Mouse (Mus musculus) erythroid progenitor cell, adult 5-6 weeks (primary cell): ENCODE measurements around the gene Arntl. TPM values are rescaled to one million over a fixed set of nuclear protein-coding genes. Genes with fewer than 3 reads are reported as not detected.
A peak's percentile ranks its signal among the peaks of the same experiment; 100 is the strongest.

ENCODE experiments used
- ATAC-seq: replicated peaks from 2 replicates; pipeline ENCODE4 v1.8.0; 2016; ENCODE audit warnings: moderate number of reproducible peaks, mild to moderate bottlenecking, moderate TSS enrichment, inconsistent platforms; ENCODE audit not compliant: poor library complexity, low FRiP score, severe bottlenecking
- total RNA-seq, 2 experiments: library from RNA; stranded (forward) in 1 of 2; stranded (reverse) in 1 of 2; fragments of 150-400 nt in 1 of 2; fragments of 186-747, 209-891 nt in 1 of 2; gene quantifications; 2 replicates each; pipeline versions ENCODE4 v1.2.3 to v1.2.4; 2015 to 2017; ENCODE audit warnings: low replicate concordance in 2 of 2

Gene Arntl
- total RNA-seq, 2 experiments from 2014 or later = 5.4 to 12.6 TPM

DNA sequence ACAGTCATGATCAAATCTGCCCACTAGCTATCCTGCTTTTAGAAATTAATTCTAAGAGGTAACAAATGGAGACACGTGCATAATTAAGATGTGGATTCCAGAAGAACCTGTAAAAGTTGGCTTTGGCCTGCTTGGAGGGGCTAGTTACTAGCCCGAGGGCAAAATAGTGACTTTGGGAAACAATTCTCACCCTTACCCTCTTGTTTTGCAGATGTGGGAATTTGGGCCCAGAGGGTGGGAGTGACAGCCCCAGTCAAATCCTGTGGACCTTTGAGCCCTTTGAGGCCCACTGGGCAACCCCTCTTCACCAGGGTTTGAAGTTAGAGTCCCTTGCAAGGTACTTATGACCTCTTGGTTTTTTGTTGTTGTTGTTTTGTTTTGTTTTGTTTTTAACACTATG, 72.0 kb downstream of the Arntl start:
- no peak for ATAC-seq

DNA sequence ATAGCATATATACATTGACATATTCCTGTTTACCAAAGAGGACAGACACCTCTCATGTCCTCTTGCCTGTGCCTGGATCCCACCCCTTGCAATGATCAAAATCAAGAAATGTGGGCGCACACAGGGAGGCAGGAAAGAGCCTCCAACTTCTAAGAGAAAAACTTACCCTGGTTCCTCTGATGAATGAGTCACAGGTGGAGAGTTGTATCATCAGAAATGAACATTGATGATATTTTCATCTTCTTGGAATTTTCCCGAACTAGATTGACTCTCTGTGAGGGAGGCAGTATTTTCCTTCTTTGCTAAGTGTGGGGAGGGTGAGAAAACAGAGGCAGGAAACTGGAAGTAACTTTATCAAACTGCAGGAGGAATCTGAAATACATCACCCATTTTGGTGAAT, 78.1 kb downstream of the Arntl start:
- no peak for ATAC-seq

DNA sequence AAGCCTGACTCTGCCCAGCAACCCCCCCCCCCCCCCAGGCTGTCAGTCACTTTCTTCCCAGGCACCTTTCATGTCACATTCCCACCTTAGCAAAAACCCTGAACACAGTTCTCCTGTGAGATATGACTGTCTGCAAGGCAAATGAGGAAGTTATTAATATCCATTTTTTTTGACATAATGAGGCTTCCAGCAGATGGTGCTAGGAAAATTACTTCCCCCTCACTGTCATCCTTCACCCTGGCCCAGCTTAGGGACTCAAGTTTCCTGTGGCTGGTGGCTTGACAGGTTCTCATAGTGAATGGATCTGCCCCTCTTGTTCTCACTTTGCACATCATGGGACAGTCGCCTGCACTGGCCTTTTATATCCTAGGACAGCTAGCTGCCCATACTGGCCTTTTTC, 81.9 kb downstream of the Arntl start:
- ATAC-seq = no peak

DNA sequence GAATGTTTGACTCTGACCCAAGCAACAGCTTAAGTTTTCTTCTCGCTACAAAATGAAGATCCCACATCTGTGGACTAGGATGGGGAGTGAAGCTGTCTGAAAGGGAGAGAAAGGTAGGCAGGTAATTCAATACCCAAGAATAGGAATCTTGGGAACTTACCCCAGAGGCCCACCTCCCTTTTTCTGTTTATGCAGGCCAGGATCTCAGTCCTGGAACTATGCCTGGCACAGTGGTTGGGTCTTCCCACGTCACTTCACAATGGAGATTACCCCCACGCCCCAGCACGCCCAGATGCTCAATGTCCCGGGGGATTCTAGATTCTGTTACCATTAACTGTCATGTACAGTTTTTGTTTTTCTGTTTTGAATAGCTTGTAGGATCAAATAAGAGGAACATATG, 84.5 kb downstream of the Arntl start:
- no peak for ATAC-seq

DNA sequence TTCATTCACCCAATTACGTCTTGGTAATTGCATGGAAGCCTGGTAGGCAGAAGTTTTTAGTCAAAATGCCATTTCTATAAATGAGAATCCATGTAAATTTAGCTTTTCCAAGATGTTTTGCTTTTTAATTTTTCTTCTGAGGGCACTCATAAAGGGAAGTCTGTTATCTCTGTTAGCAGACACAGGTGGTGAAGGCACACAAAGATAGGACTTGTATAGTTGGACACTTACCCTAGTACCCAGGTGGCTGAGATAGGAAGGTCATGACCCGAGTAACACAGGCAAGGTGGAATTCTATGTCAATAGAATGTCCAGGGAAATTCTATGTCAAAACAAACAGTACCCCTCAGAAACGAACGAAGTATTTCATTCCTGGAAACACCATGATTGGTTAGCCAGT, 84.9 kb downstream of the Arntl start:
- peak; percentile 66 for ATAC-seq

DNA sequence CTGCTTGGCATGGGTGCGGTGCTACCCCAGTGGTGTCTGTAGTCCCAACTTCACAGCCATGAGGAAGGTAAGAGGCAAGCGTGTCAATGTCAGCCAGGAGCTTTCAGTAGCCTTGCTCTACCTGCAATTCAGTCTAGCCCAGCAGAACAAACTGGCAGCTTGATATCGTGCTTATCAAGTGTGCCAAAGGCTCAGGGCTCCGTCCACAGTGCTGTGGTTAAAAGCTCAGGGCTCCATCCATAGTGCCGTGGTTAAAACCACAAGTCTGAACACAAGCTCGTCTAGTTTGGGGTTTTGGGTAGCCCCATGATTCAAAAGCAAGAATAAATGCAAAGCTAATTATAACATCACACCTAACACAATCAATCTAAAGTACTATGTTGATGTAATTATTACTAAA, 87.3 kb downstream of the Arntl start:
- peak; percentile 18; the same call in 1 of the 2 replicates for ATAC-seq

DNA sequence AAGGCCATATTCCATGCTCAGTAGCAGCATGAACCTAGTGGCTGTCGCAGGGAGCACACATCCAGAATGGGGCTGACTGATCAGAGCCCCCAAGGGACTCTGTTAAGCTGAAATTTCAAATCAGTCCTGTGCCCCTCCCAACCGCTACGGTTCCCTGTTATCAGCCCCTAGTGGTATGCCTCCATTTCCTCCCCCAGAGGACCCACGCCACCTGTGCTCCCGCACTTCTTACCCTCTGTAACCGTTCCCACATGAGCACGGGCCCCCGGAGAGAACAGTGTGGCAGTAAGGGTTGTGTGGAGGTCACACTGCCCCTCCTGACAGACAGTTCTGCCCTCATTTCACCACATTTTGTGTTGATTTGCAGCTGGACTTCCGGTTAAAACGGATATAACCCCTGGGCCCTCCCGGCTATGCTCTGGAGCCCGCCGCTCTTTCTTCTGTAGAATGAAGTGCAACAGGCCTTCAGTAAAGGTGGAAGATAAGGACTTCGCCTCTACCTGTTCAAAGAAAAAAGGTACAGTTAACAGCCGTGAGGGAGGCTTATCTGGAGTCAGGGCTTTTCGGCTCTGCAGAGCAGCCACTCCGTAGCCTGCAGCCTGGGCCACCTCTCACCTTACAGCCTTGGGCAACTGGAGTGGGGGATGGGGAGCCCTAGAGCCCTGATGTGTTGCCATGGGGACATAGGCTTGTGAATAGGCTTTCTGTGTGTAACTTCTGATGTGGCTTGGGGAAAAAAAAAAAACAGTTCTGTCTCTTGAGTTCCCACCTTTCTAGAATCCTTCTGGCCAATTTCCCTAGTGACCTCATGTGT, 88.0 kb downstream of the Arntl start:
- peak; percentile 58 for ATAC-seq

DNA sequence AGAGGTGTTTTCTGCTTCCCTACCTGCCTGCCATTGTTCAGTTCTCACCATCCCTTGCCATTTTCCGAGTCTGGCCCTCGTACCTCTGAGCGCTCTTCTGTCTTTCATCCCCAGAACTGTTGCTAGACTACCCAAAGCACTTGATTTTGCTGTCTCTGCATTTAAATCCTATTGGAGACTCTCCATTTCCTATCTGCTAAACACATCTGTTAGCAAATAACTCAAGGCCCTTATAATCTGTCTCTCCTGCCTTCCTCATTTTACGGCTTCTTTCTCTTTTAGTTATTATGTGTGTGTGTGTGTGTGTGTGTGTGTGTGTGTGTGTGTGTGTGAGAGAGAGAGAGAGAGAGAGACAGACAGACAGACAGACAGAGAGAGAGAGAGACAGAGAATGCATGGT, 90.5 kb downstream of the Arntl start:
- ATAC-seq = no peak

DNA sequence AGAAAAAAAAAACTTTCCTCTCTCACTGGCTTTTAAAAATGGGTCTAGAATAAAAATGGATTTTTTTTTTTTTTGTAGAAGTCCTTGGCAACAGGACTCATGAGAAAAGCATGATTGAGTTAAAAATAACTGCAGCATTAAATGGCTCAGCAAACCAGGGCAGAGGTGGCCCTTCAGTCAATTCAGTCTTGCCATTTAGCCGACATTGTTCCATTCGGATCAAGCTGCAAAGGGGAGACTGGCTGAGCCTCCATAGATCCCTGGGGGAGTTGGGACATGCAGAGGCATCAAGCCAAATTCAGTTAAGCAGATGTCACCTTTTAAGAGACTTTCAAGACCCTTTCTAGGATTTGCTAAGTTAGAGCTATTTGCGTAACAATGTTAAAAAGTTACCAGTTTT, 102.9 kb downstream of the Arntl start:
- ATAC-seq = no peak

DNA sequence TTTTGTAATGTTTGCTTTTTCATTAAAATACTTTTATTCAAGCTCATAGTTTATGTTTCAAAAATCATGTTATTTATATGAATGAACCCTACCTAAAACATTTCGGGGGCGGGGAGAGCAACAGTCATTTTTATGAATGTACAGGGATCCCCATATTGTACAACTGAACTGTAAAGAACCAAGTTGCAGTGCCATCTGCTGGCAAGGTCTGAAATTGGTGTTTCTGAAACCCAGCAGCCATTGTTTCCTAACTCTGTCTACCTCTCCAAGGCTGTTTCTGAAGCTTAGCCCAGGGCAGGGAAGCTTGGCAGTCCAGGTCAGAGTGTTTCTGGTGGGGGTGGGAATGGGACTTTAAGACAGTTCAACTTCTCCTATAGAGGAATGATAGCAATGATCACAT, 104.5 kb downstream of the Arntl start:
- peak; percentile 72 for ATAC-seq

DNA sequence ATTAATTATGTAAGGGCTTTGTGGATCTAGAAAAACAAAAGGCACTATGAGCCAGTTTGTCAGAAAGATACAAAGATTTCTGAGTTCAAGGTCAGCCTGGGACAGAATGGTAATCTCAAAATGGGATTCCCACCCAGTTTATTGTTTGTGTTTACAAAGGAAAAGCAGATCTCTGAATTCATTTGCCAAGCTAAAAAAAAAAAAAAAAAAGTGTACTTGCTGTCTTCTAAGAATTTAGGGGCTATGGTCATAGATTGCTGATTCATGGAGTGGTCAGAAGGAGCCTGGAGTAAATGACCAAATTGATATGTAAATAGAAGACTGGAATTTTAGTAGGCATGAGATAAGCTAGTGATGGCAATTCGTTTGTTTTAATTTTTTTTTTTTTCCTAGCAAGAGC, 112.9 kb downstream of the Arntl start:
- ATAC-seq = no peak

DNA sequence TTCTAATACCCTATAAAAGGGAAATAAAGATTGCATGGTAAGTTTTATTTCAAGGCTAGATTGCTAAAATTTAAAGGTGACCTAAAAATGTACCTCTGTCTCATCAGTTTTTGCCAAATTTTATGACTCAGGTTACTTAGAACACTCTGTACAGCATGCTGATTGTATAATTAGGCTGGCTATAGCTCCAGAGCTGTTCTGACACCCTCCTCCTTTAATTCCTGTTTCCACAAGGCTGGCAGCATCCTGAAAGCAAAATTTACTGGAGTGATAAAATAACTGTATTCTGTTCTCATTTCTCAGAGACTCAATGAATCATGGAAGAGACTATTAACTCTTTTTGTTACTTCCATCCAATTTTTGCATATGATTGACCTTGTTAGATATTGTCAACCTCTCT, 126.8 kb downstream of the Arntl start:
- ATAC-seq = no peak

DNA sequence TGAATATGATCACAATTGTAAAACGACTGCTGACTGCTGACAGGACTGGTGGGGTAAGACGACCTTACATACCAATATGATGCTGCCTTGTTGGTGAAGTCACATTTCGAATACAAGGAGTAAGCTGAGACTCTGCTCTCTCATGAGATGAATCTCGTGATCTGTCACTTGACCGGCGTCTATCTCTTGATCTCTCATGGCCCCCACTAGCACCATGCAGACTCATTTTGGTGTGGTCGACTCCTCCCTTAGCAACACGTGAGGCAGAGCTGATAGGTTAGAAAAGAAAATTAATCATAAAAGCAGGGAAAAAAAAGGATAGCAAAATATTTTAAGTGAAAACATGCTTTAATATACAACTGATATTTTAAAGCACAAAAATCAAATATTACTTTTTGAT, 128.0 kb downstream of the Arntl start:
- ATAC-seq = no peak

DNA sequence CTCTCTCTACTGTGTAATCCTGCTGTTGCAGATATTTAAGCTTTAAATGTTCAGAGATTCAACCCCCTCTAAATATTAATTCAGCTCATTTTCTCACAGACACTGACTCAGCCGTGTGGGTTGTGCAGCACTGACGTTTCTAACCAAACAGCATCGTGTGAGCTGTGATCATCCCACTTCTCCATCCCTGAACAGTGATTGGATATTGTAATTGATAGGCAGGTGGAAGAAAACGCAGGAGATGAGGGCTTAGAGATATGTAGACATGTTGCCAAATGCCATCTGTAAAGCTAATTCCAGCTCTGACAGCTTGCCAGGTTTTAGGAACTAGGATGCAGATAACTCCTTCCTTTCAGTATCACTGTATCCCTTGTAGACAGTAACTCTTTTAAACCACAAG, 140.0 kb downstream of the Arntl start:
- no peak for ATAC-seq

DNA sequence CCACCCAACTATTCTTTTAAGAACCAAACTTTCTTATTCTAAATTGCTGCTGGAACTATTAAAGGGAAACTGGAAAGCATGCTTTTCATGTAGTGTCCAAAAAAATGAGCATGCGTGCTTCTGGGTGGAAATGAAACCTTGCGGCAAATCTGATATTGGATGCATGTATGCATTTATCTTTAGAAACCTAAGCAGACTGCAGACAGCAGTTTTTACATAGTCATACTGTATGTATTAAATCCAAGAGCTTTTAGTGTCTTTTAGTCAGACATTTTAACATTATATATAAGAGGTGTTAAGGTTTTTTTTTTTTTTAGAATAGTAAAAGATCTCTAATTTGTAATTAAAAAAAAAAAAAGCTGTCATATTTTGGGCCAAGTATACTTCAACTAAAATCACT, 140.4 kb downstream of the Arntl start:
- no peak for ATAC-seq

DNA sequence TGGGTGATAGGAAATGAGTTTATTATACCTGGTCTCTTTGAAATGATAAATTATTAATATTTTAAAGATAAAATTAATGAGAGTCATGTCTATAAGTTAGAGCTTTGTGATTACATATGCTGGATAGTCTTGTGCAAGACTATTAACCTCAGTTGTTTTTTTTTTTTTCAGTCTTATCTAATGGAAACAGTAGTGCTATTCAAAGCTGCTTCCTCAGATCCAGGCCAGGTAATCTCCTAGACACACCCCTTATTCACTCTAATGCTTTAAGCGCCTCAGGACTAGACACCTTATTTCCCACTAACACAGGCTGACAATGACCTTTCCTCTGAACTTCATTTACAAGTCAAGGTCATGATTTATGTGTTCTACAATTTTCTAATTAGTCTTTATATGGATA, 141.8 kb downstream of the Arntl start:
- no peak for ATAC-seq

Other genes starting within 250 kb of the Arntl start
- gene Btbd10, start 161.9 kb downstream of the Arntl start, total RNA-seq (2015; ENCODE audit: low replicate concordance) = 7.5 and 13.3 TPM in 2 replicates
- 17.5 and 23.0 TPM in 2 replicates for gene Btbd10, start 161.9 kb downstream of the Arntl start, total RNA-seq (2017; ENCODE audit: low replicate concordance)
- gene Pth, start 181.1 kb downstream of the Arntl start, total RNA-seq (2015; ENCODE audit: low replicate concordance) = not detected in 2 replicates
- not detected in 2 replicates for gene Pth, start 181.1 kb downstream of the Arntl start, total RNA-seq (2017; ENCODE audit: low replicate concordance)